Mouse (Mus musculus) heart, adult 2 months (tissue): ENCODE measurements around the gene Dlx5.

Source experiments
- CTCF ChIP-seq: fragments of 200-600 bp; IDR thresholded peaks from 2 replicates; pipeline ENCODE4 v1.8.1; 2022; ENCODE audit warnings: antibody characterized with exemption, mild to moderate bottlenecking, moderate library complexity
- EP300 ChIP-seq: fragments of 200-500 bp; IDR thresholded peaks from 2 replicates; pipeline ENCODE4 v1.6.1; 2011; ENCODE audit warnings: low read depth, low read length, control low read depth; ENCODE audit not compliant: insufficient read depth
- POLR2A ChIP-seq: fragments of 200-500 bp; IDR thresholded peaks from 2 replicates; pipeline ENCODE4 v1.6.1; 2011; ENCODE audit warnings: mild to moderate bottlenecking, low read depth, low read length, control low read depth; ENCODE audit not compliant: insufficient read depth

DNA sequence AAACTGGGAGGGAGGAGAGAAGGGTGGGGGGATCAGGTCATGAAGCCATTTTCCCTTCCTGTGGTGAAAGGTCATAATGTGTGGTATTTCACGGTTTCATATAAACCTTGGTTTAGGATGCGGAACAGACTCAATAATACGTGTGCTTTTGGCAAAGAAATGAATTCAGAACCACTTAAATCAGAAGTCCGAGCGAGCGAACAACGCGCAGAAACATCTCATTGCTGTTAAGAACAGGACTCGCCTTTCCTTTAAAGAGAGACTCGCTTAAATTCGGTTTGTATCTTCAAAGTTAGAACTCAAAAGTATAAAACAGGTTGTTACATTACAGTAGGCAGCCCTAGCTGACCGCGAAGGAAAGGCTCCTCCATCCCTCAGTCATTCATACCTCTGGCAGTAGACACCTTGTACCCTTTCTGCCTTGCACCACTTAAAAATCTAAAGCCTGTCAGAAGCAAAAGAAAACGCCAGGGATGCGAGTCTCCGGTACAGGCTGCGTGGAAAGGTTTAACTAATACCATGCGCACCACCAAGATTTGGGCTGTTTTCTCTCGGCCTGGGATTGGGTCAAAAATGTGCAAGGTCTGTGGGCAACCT is 8.3 kb downstream of the Dlx5 start:
- TF ChIP-seq CTCF (no peak), POLR2A (no peak), EP300 (no peak)
